Mouse (Mus musculus) brain, adult 2 months (tissue): ENCODE measurements around the gene Gm5072.
"Not testable (repeated sequence)": the region's sequence is repeated elsewhere in the genome, so short reads cannot be mapped to it uniquely, and the experiment has no call there.

Source experiments
- DNase-seq: peaks from one replicate; pipeline ENCODE4 v3.0.0; 2011; ENCODE audit warnings: low read depth, low spot score

Gene Gm5072

DNA sequence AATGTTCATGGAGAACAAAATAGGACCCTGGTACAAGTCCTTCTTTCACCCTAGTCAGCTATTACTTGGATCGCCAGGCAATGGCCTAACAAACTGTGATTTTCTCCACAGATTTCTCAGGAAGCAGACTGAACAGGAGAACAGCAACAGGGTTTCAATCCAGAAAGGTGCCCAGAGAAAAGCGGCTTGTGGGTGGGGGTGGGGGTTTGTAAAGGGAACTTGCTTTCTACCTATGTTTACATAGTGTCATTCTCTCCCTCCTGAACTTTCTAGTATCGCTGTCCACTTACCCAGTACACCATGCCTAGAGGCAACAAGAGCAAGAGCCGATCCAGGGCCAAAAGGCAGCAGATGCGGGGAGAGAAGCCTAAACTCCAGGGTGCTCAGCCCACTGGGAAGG, at the start of gene Gm5072:
Gene Gm5072, plus strand, starts transcription at position 301 of the 400 bp plus-strand sequence.
- DNase-seq, result not testable (repeated sequence)
